Mouse (Mus musculus): Measurements from ENCODE around the gene Gpc2. TPM values are rescaled to one million over a fixed set of nuclear protein-coding genes. Genes with fewer than 3 reads are reported as not detected.

The Gpc2 gene
- total and polyA plus RNA-seq, 3 experiments: not detected

DNA sequence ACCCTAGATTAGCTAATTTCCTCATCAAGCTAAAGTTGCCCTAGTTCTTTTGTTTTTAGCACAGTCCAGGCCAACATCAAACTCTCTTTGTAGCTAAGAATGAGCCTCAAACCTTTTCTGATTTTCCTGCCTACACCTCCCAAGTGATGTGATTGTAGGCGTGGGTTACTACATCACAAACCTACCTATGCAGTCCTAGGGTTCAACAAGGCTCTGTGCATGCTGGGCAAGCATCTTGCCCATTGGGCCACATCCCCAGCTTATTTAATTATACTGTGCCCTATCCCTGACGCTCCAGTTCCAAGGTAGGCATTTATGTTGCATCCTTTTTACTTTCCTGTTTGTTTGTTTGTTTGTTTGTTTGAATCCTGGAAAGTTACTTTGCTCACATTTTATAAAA lies 54.1 kb downstream of the Gpc2 start, which contains the start of gene Nxpe5:
Gene Nxpe5 (plus strand): TSS at position 199 of the 400 bp plus-strand sequence.
- Histone ChIP-seq H3K36me3 (replicated peaks in 1 of 2; ENCODE audit: control insufficient read depth in 1 of 2, insufficient read depth in 1 of 2, low read length in 1 of 2) (no peaks in the 10 kb centered on the region), H3K27me3 (replicated peaks) (no peaks in the 10 kb centered on the region), H3K79me2 (replicated peaks; ENCODE audit: control insufficient read depth, extremely low read depth, insufficient read depth, poor library complexity, severe bottlenecking) (no peaks in the 10 kb centered on the region), H3K9ac (ENCODE audit: insufficient read depth, low read depth) (no peak within 1 kb of the TSS), H3K4me3 (replicated peaks in 1 of 3; ENCODE audit: low read depth in 2 of 3, low read length in 2 of 3, poor library complexity in 1 of 3) (no peak within 1 kb of the TSS), H3K4me1 (ENCODE audit: control insufficient read depth in 1 of 2, insufficient read depth in 2 of 2) (peaks cover 0 to 5% of the 10 kb centered on the region in 2 experiments; a peak in 2 of 4 replicates), H3K9me3 (replicated peaks; ENCODE audit: low read length) (no peaks in the 10 kb centered on the region), H3K27ac (ENCODE audit: insufficient read depth, low read depth) (no peak within 1 kb of the TSS), H3K4me2 (ENCODE audit: insufficient read depth, low read depth, poor library complexity, severe bottlenecking) (no peak within 1 kb of the TSS)
- dilution Hi-C loops (cut with MboI; ENCODE audit: extremely low pct_ligation_motif_present, extremely low pct_unique_long_range_greater_than_20kb, low sequenced_read_pairs) (no loop called here), in situ Hi-C loops (cut with MboI; ENCODE audit: low pct_ligation_motif_present, low pct_unique_long_range_greater_than_20kb, low sequenced_read_pairs) (loop anchor here (25.0 kb wide), 1 partner anchor 437 kb away; no protein-coding TSS in a partner anchor)
- no peak for DNase-seq (ENCODE audit: extremely low read depth)
- TF ChIP-seq ZNF384 (IDR thresholded peaks at IDR 0.05; ENCODE audit: low read depth, low read length) (no peak), EP300 (IDR thresholded peaks at IDR 0.05; ENCODE audit: low read length) (no peak), USF2 (conservative IDR thresholded peaks at IDR 0.05; ENCODE audit: low read depth, low read length) (no peak), CTCF (conservative IDR thresholded peaks at IDR 0.05 in 1 of 2, IDR thresholded peaks at IDR 0.05 in 1 of 2; ENCODE audit: low read depth in 2 of 2, low read length in 2 of 2) (no peak), MEF2A (IDR thresholded peaks at IDR 0.05; ENCODE audit: borderline replicate concordance, low read depth, low read length) (no peak), POLR2AphosphoS2 (IDR thresholded peaks at IDR 0.05; ENCODE audit: low read depth, low read length) (no peak), MXI1 (IDR thresholded peaks at IDR 0.05; ENCODE audit: low read depth, low read length) (no peak), CHD1 (IDR thresholded peaks at IDR 0.05; ENCODE audit: low read depth, low read length) (no peak), KAT2A (IDR thresholded peaks at IDR 0.05; ENCODE audit: insufficient replicate concordance, low read length) (no peak), TBP (conservative IDR thresholded peaks at IDR 0.05; ENCODE audit: low read depth, low read length) (no peak), TCF12 (IDR thresholded peaks at IDR 0.05; ENCODE audit: low read depth, low read length) (no peak), GABPA (IDR thresholded peaks at IDR 0.05; ENCODE audit: insufficient replicate concordance, low read depth, low read length) (no peak), UBTF (IDR thresholded peaks at IDR 0.05; ENCODE audit: low read depth, low read length) (no peak), USF1 (IDR thresholded peaks at IDR 0.05; ENCODE audit: low read depth, low read length) (no peak), MAX (IDR thresholded peaks at IDR 0.05; ENCODE audit: low read length) (no peak), JUN (IDR thresholded peaks at IDR 0.05; ENCODE audit: insufficient read depth, low read depth, low read length) (no peak), MYC (IDR thresholded peaks at IDR 0.05; ENCODE audit: low read depth, low read length) (no peak), ZKSCAN1 (IDR thresholded peaks at IDR 0.05; ENCODE audit: borderline replicate concordance, low read depth, low read length) (no peak)

Other genes starting within 250 kb of the Gpc2 start
- gene Smok3c, start 226.8 kb downstream of the Gpc2 start, total RNA-seq (2012; rRNA removed): not detected in 2 replicates
- not detected in 2 replicates for gene Smok3c, start 226.8 kb downstream of the Gpc2 start, total RNA-seq (2014; rRNA removed)
- gene Smok3c, start 226.8 kb downstream of the Gpc2 start, polyA plus RNA-seq (2012; ENCODE audit: insufficient read length, low read depth): not detected in 2 replicates
- gene Zkscan1, start 194.9 kb downstream of the Gpc2 start, total RNA-seq (2012; rRNA removed): 9.5 and 10.5 TPM in 2 replicates
- 10.7 and 12.0 TPM in 2 replicates for gene Zkscan1, start 194.9 kb downstream of the Gpc2 start, total RNA-seq (2014; rRNA removed)
- 8.9 and 9.2 TPM in 2 replicates for gene Zkscan1, start 194.9 kb downstream of the Gpc2 start, polyA plus RNA-seq (2012; ENCODE audit: insufficient read length, low read depth)
- gene Zscan21, start 163.1 kb downstream of the Gpc2 start, total RNA-seq (2012; rRNA removed): 9.0 and 10.8 TPM in 2 replicates
- 9.0 and 9.6 TPM in 2 replicates for gene Zscan21, start 163.1 kb downstream of the Gpc2 start, total RNA-seq (2014; rRNA removed)
- gene Zscan21, start 163.1 kb downstream of the Gpc2 start, polyA plus RNA-seq (2012; ENCODE audit: insufficient read length, low read depth): 12.1 and 13.6 TPM in 2 replicates
- gene Zfp113, start 124.3 kb downstream of the Gpc2 start, total RNA-seq (2012; rRNA removed): 5.2 and 5.8 TPM in 2 replicates
- 5.5 and 7.0 TPM in 2 replicates for gene Zfp113, start 124.3 kb downstream of the Gpc2 start, total RNA-seq (2014; rRNA removed)
- 4.1 and 4.4 TPM in 2 replicates for gene Zfp113, start 124.3 kb downstream of the Gpc2 start, polyA plus RNA-seq (2012; ENCODE audit: insufficient read length, low read depth)
- gene Cops6, start 118.9 kb downstream of the Gpc2 start, total RNA-seq (2012; rRNA removed): 78.4 and 80.6 TPM in 2 replicates
- gene Cops6, start 118.9 kb downstream of the Gpc2 start, total RNA-seq (2014; rRNA removed): 86.4 and 88.4 TPM in 2 replicates
- 205 and 210 TPM in 2 replicates for gene Cops6, start 118.9 kb downstream of the Gpc2 start, polyA plus RNA-seq (2012; ENCODE audit: insufficient read length, low read depth)
- gene Ap4m1, start 108.0 kb downstream of the Gpc2 start, total RNA-seq (2012; rRNA removed): 16.7 and 17.4 TPM in 2 replicates
- gene Ap4m1, start 108.0 kb downstream of the Gpc2 start, total RNA-seq (2014; rRNA removed): 20.4 and 21.5 TPM in 2 replicates
- 26.3 and 27.5 TPM in 2 replicates for gene Ap4m1, start 108.0 kb downstream of the Gpc2 start, polyA plus RNA-seq (2012; ENCODE audit: insufficient read length, low read depth)
- 146 and 193 TPM in 2 replicates for gene Mcm7, start 107.6 kb downstream of the Gpc2 start, total RNA-seq (2012; rRNA removed)
- gene Mcm7, start 107.6 kb downstream of the Gpc2 start, total RNA-seq (2014; rRNA removed): 206 and 209 TPM in 2 replicates
- 267 and 277 TPM in 2 replicates for gene Mcm7, start 107.6 kb downstream of the Gpc2 start, polyA plus RNA-seq (2012; ENCODE audit: insufficient read length, low read depth)
- gene Taf6, start 92.6 kb downstream of the Gpc2 start, total RNA-seq (2012; rRNA removed): 60.9 and 62.1 TPM in 2 replicates
- gene Taf6, start 92.6 kb downstream of the Gpc2 start, total RNA-seq (2014; rRNA removed): 59.8 and 60.2 TPM in 2 replicates
- 56.8 and 61.5 TPM in 2 replicates for gene Taf6, start 92.6 kb downstream of the Gpc2 start, polyA plus RNA-seq (2012; ENCODE audit: insufficient read length, low read depth)
- gene Cnpy4, start 92.5 kb downstream of the Gpc2 start, total RNA-seq (2012; rRNA removed): 19.2 and 22.5 TPM in 2 replicates
- 21.6 and 26.7 TPM in 2 replicates for gene Cnpy4, start 92.5 kb downstream of the Gpc2 start, total RNA-seq (2014; rRNA removed)
- 24.9 and 31.0 TPM in 2 replicates for gene Cnpy4, start 92.5 kb downstream of the Gpc2 start, polyA plus RNA-seq (2012; ENCODE audit: insufficient read length, low read depth)
- gene Mblac1, start 85.7 kb downstream of the Gpc2 start, total RNA-seq (2012; rRNA removed): 0.84 and 1.4 TPM in 2 replicates
- 0.17 TPM in 1 of 2 replicates, not detected in the other for gene Mblac1, start 85.7 kb downstream of the Gpc2 start, total RNA-seq (2014; rRNA removed)
- gene Mblac1, start 85.7 kb downstream of the Gpc2 start, polyA plus RNA-seq (2012; ENCODE audit: insufficient read length, low read depth): 0.31 and 0.41 TPM in 2 replicates
- not detected in 2 replicates for gene Nxpe5, start 54.1 kb downstream of the Gpc2 start, total RNA-seq (2012; rRNA removed)
- gene Nxpe5, start 54.1 kb downstream of the Gpc2 start, total RNA-seq (2014; rRNA removed): not detected in 2 replicates
- not detected in 2 replicates for gene Nxpe5, start 54.1 kb downstream of the Gpc2 start, polyA plus RNA-seq (2012; ENCODE audit: insufficient read length, low read depth)
- gene Lamtor4, start 24.5 kb downstream of the Gpc2 start, total RNA-seq (2012; rRNA removed): 42.0 and 44.0 TPM in 2 replicates
- 40.1 and 40.3 TPM in 2 replicates for gene Lamtor4, start 24.5 kb downstream of the Gpc2 start, total RNA-seq (2014; rRNA removed)
- gene Lamtor4, start 24.5 kb downstream of the Gpc2 start, polyA plus RNA-seq (2012; ENCODE audit: insufficient read length, low read depth): 24.5 and 35.5 TPM in 2 replicates
- gene BC037034, start 16.0 kb downstream of the Gpc2 start, total RNA-seq (2012; rRNA removed): 11.2 and 15.9 TPM in 2 replicates
- 4.4 and 4.5 TPM in 2 replicates for gene BC037034, start 16.0 kb downstream of the Gpc2 start, total RNA-seq (2014; rRNA removed)
- gene BC037034, start 16.0 kb downstream of the Gpc2 start, polyA plus RNA-seq (2012; ENCODE audit: insufficient read length, low read depth): 15.4 and 15.6 TPM in 2 replicates
- gene Gal3st4, start 7.2 kb downstream of the Gpc2 start, total RNA-seq (2012; rRNA removed): 0.21 and 0.25 TPM in 2 replicates
- not detected in 2 replicates for gene Gal3st4, start 7.2 kb downstream of the Gpc2 start, total RNA-seq (2014; rRNA removed)
- gene Gal3st4, start 7.2 kb downstream of the Gpc2 start, polyA plus RNA-seq (2012; ENCODE audit: insufficient read length, low read depth): not detected in 2 replicates
- gene Gm43720, start within 50 bp of the Gpc2 start, total RNA-seq (2012; rRNA removed): not detected in 2 replicates
- not detected in 2 replicates for gene Gm43720, start within 50 bp of the Gpc2 start, total RNA-seq (2014; rRNA removed)
- gene Gm43720, start within 50 bp of the Gpc2 start, polyA plus RNA-seq (2012; ENCODE audit: insufficient read length, low read depth): not detected in 2 replicates
- not detected in 2 replicates for gene Stag3, start 235 bp upstream of the Gpc2 start, total RNA-seq (2012; rRNA removed)
- gene Stag3, start 235 bp upstream of the Gpc2 start, total RNA-seq (2014; rRNA removed): not detected in 2 replicates
- gene Stag3, start 235 bp upstream of the Gpc2 start, polyA plus RNA-seq (2012; ENCODE audit: insufficient read length, low read depth): not detected in 2 replicates
- gene Pvrig, start 62.0 kb upstream of the Gpc2 start, total RNA-seq (2012; rRNA removed): 0.21 TPM in 1 of 2 replicates, not detected in the other
- 0.23 and 0.87 TPM in 2 replicates for gene Pvrig, start 62.0 kb upstream of the Gpc2 start, total RNA-seq (2014; rRNA removed)
- gene Pvrig, start 62.0 kb upstream of the Gpc2 start, polyA plus RNA-seq (2012; ENCODE audit: insufficient read length, low read depth): 0.45 and 0.50 TPM in 2 replicates
- 8.6 and 8.7 TPM in 2 replicates for gene Zfp157, start 161.5 kb upstream of the Gpc2 start, total RNA-seq (2012; rRNA removed)
- 12.7 and 12.9 TPM in 2 replicates for gene Zfp157, start 161.5 kb upstream of the Gpc2 start, total RNA-seq (2014; rRNA removed)
- gene Zfp157, start 161.5 kb upstream of the Gpc2 start, polyA plus RNA-seq (2012; ENCODE audit: insufficient read length, low read depth): 7.8 and 7.9 TPM in 2 replicates